Mouse (Mus musculus) heart, embryonic 16.5 days (tissue): ENCODE measurements around the gene Hoxd13. TPM values are rescaled to one million over a fixed set of nuclear protein-coding genes. Genes with fewer than 3 reads are reported as not detected.

Experiments used
- ATAC-seq: fragments of 200-750 bp; cut with Nextera tagmentation; replicated peaks from 2 replicates; pipeline ENCODE4 v1.8.0; 2017; ENCODE audit warnings: moderate number of reproducible peaks; ENCODE audit not compliant: insufficient read depth, low FRiP score; ENCODE audit errors: extremely low read depth
- H3K27ac ChIP-seq: fragments of 300-500 bp; sonication (generic); 2 replicates; pipeline ENCODE4 v1.5.1; 2014; ENCODE audit warnings: mild to moderate bottlenecking, low read length, control low read depth, moderate library complexity
- H3K27me3 ChIP-seq: fragments of 300-500 bp; sonication (generic); 2 replicates; pipeline ENCODE4 v1.6.1; 2014; ENCODE audit warnings: low read length, mixed read lengths; ENCODE audit not compliant: control insufficient read depth, insufficient read depth
- H3K36me3 ChIP-seq: fragments of 300-500 bp; sonication (generic); 2 replicates; pipeline ENCODE4 v1.6.1; 2014; ENCODE audit not compliant: control insufficient read depth, insufficient read depth
- H3K4me1 ChIP-seq: fragments of 300-500 bp; sonication (generic); 2 replicates; pipeline ENCODE4 v1.6.1; 2014; ENCODE audit warnings: low read length, mixed read lengths; ENCODE audit not compliant: control insufficient read depth, insufficient read depth
- H3K4me2 ChIP-seq: fragments of 300-500 bp; sonication (generic); 2 replicates; pipeline ENCODE4 v1.6.1; 2014; ENCODE audit warnings: low read depth, mild to moderate bottlenecking, control low read depth, low read length
- H3K4me3 ChIP-seq: fragments of 300-500 bp; sonication (generic); 2 replicates; pipeline ENCODE4 v1.5.1; 2014; ENCODE audit warnings: mild to moderate bottlenecking, control low read depth, low read length
- H3K9ac ChIP-seq: fragments of 300-500 bp; sonication (generic); 2 replicates; pipeline ENCODE4 v1.6.1; 2014; ENCODE audit warnings: low read length, control low read depth
- H3K9me3 ChIP-seq: fragments of 300-500 bp; sonication (generic); replicated peaks from 2 replicates; pipeline ENCODE4 v1.6.1; 2016; ENCODE audit warnings: low read length; ENCODE audit not compliant: control insufficient read depth
- WGBS: fragments of 180-500 bp; shearing (Covaris S2); extraction: QIAGEN DNeasy Blood & Tissue Kit; methylation state at CpG from one replicate; pipeline ENCODE4 v1.1.7; 2014; 5-methylcytosine and 5-hydroxymethylcytosine counted together
- polyA plus RNA-seq: library from polyadenylated mRNA; unstranded; fragments of >200 nt; fragmentation: Nextera tagmentation; extraction: Ambion mirVana; gene quantifications from 2 replicates; pipeline ENCODE4 v1.2.1, GENCODE M21; 2015

Hoxd13 gene
- polyA plus RNA-seq, 1 experiment from 2014 or later: not detected

GRCm38 (mm10) chr2:74696442-74697335 lies 28.6 kb downstream of the Hoxd13 start:
- ATAC-seq: no peak
- Histone ChIP-seq H3K27me3 (peaks cover 94% of the 10 kb centered on the region), H3K27ac (no peak overlapping the region)

DNA sequence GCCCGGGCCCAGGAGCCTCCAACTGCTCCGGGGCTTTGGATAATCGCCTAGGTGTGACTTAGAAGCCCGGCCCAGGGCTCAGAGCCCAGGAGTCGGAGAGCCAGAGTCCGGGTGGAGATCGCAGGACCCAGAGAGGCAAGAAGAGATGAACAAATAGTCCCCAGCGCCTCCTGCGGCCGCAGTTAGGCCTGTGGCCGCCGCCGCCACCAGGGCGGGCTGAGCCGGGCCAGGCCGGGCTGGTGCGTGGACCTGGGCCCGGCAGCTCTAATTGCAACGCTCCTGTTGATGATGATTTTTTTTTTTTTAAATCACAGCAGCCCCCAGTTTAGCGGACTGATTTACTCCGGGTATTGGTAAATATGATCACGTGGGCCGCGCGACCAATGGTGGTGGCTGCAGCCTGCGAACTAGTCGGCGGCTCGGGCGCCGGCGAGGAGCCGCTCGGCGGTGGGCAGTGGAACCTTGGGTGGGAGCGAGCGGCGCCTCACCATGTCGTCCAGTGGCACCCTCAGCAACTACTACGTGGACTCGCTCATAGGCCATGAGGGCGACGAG lies 29.5 kb downstream of the Hoxd13 start, which contains the start of gene Hoxd9:
Gene Hoxd9 (plus strand): TSS at position 161 of the 555 bp plus-strand sequence.
- peak; percentile 28 for ATAC-seq
- Histone ChIP-seq H3K27ac (no peak within 1 kb of the TSS), H3K4me2 (peak within 1 kb of the TSS; percentile 65), H3K4me1 (peaks cover 7% of the 10 kb centered on the region; the same call in 1 of the 2 replicates), H3K9me3 (no peaks in the 10 kb centered on the region), H3K36me3 (no peaks in the 10 kb centered on the region), H3K9ac (no peak within 1 kb of the TSS), H3K4me3 (peak within 1 kb of the TSS; percentile 44), H3K27me3 (peaks cover 91% of the 10 kb centered on the region)
- under 1% methylated on average over 43 of the region's 43 CpGs for WGBS

More at GRCm38 (mm10) chr2:74696442-74697335, 28.6 kb downstream of the Hoxd13 start:
- no peaks in the 10 kb centered on the region for H3K36me3 ChIP-seq
- no peak overlapping the region for H3K9ac ChIP-seq
- no peak overlapping the region for H3K4me2 ChIP-seq
- no peaks in the 10 kb centered on the region for H3K9me3 ChIP-seq
- peaks cover 7% of the 10 kb centered on the region; the same call in 1 of the 2 replicates for H3K4me1 ChIP-seq
- 3% methylated on average over 34 of the region's 34 CpGs for WGBS
- H3K4me3 ChIP-seq: no peak overlapping the region

DNA sequence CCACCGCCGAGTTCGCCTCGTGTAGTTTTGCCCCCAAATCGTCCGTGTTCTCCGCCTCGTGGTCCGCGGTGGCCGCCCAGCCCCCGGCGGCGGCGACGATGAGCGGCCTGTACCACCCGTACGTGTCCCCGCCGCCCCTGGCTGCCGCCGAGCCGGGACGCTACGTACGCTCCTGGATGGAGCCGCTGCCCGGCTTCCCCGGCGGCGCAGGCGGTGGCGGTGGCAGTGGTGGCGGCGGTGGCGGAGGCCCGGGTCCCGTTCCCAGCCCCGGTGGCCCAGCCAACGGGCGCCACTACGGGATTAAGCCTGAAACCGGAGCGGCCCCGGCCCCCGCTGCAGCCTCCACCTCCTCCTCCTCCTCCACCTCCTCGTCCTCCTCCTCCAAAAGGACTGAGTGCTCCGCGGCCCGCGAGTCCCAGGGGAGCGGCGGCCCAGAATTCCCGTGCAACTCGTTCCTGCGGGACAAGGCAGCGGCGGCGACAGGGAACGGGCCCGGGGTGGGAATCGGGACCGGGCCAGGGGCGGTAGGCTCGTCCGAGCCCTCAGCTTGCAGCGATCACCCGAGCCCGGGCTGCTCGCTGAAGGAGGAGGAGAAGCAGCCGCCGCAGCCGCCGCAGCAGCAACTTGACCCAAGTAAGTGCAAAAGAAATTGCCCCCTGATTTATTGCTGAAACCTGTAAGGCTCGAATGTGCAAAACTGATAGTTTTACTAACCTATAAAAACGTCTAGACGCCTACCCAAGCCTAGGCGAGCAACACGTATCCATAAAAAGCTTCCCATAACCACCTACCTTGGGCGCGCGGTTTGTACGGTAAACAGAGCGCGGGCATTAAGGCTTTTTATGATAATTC lies 30.3 kb downstream of the Hoxd13 start:
- Histone ChIP-seq H3K27ac (no peak overlapping the region), H3K9ac (no peak overlapping the region), H3K4me1 (peaks cover 7% of the 10 kb centered on the region; the same call in 1 of the 2 replicates), H3K27me3 (peaks cover 90% of the 10 kb centered on the region), H3K9me3 (no peaks in the 10 kb centered on the region), H3K4me3 (peak overlapping the region; percentile 44), H3K4me2 (peak overlapping the region; percentile 65), H3K36me3 (no peaks in the 10 kb centered on the region)
- WGBS: under 1% methylated on average over 86 of the region's 86 CpGs
- no peak for ATAC-seq

DNA sequence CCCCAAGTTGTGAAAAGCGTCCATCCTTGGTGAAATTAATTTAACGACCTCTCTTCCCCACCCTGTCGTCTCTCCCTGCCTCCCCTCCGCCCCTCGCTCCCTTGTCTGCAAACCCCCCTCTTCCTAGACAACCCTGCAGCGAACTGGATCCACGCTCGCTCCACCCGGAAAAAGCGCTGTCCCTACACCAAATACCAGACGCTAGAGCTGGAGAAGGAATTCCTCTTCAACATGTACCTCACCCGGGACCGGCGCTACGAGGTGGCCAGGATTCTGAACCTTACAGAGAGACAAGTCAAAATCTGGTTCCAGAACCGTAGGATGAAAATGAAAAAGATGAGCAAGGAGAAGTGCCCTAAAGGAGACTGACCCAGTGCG lies 30.9 kb downstream of the Hoxd13 start:
- Histone ChIP-seq H3K9me3 (no peaks in the 10 kb centered on the region), H3K4me1 (peaks cover 7% of the 10 kb centered on the region; the same call in 1 of the 2 replicates), H3K27me3 (peaks cover 90% of the 10 kb centered on the region), H3K4me2 (no peak overlapping the region), H3K9ac (no peak overlapping the region), H3K27ac (no peak overlapping the region), H3K4me3 (no peak overlapping the region), H3K36me3 (no peaks in the 10 kb centered on the region)
- WGBS: 2% methylated on average over 17 of the region's 17 CpGs
- no peak for ATAC-seq

- Histone ChIP-seq H3K9me3 (no peaks in the 10 kb centered on the region), H3K4me3 (no peak overlapping the region), H3K27me3 (peaks cover 89% of the 10 kb centered on the region), H3K36me3 (no peaks in the 10 kb centered on the region), H3K27ac (no peak overlapping the region), H3K4me2 (no peak overlapping the region), H3K4me1 (peaks cover 9% of the 10 kb centered on the region), H3K9ac (no peak overlapping the region)
- no peak for ATAC-seq
- 5% methylated on average over 23 of the region's 23 CpGs for WGBS
These were observed 31.8 kb downstream of the Hoxd13 start for GRCm38 (mm10) chr2:74699664-74700545.

- Histone ChIP-seq H3K27me3 (peaks cover 89% of the 10 kb centered on the region), H3K4me3 (no peak overlapping the region), H3K9me3 (no peaks in the 10 kb centered on the region), H3K4me2 (no peak overlapping the region), H3K4me1 (peaks cover 10% of the 10 kb centered on the region), H3K9ac (no peak overlapping the region), H3K36me3 (no peaks in the 10 kb centered on the region), H3K27ac (no peak overlapping the region)
- ATAC-seq: no peak
- WGBS: 8% methylated on average over 22 of the region's 22 CpGs
These were observed 32.5 kb downstream of the Hoxd13 start for GRCm38 (mm10) chr2:74700546-74701112.

- ATAC-seq: no peak
- H3K9ac ChIP-seq: no peak overlapping the region
- no peak overlapping the region for H3K27ac ChIP-seq
- peaks cover 10% of the 10 kb centered on the region for H3K4me1 ChIP-seq
- H3K27me3 ChIP-seq: peaks cover 88% of the 10 kb centered on the region
- WGBS: 14% methylated on average over 17 of the region's 17 CpGs
- H3K36me3 ChIP-seq: no peaks in the 10 kb centered on the region
- no peak overlapping the region for H3K4me2 ChIP-seq
- no peak overlapping the region for H3K4me3 ChIP-seq
- H3K9me3 ChIP-seq: no peaks in the 10 kb centered on the region
These were observed 34.1 kb downstream of the Hoxd13 start for GRCm38 (mm10) chr2:74701949-74702819.
